Mouse (Mus musculus): ENCODE data around the gene Pde1a.

Gene Pde1a

DNA sequence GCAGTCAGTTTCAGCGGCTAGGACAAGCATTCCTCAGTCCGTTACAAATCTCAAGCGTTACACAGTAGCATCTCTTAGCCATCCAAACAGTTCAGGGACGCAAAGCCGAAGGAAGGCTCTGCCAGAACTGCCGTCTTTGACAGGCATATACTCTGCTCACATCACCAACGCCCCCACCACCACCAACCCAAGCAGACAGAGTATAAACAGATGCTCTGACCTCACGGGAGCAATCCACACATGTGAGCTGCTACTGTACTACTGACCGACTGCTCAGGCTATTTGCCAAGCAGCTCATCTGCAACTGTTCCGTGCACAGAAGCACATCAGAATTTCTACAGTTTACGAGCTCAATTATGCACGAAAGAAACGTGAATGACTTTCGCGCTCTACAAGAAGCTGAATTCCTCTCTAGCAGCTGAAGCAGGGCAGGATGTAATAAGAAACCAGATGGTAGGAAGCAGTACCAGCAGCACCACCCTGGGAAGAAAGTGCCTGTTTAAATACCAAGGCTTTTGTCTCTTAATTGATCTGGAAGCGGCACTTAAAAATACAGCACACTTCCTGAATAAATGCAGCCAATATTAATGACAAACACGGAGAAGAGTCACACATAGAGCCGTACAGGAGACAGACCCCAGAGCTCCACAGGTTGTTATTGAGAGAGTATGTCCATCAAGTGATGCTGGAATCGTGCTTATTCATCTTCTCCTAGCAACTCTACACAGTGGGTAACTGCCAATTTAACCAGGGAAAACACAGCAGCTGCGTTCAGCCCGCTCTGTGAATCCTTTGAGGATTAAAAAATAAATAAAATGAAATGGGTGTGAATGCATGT lies at the start of gene Pde1a:
Gene Pde1a (minus strand): TSS at position 598 of the 838 bp plus-strand sequence.
- no peak for DNase-seq

DNA sequence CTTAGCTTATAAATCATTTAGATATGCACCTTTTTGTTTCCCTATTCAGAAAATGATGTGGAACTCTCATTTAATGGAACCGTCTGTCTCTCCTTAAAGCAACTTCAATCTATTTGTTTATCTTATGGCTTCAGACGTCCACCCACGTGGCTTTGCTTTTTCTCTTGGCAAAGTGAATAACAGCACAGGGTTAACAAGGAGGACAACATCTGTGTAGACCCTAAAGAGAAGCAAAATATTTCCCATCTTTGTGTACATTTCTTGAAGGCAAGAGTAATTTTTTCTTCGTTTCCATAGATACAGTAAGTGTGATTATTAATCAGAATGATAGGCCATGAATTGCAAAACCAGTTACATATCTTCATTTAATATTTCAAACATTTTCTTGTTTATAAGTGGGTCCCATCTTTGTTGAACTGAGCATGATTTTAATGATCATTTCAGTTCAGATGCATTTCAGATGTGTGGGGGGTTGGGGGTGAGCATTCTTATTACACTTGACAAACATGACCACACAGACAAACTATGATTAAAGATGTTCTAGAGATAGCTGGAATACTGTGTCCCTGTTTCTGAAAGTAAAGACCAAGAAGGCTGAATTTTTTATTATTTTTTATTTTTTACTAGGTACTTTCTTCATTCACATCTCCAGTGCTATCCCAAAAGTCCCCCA lies 49.5 kb upstream of the Pde1a start:
- DNase-seq, result no peak

DNA sequence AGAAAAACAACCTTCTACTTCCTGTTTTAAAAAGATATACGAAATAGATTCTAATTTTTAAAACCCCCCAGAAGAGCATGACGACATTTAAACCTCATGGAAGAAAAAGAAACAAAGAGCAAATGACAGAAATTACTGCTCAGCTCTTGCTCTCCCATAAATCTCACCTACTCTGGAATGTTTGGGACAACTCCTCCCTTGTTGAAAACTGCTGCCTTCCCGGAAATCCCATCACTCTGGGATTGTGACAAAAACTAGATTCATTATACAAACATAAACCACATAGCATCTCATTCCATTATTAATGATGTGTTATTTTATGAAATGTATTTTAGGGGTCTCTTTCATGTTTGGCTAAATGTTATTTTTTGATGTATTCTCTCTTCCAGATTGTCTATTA lies 48.9 kb upstream of the Pde1a start:
- DNase-seq, result no peak

DNA sequence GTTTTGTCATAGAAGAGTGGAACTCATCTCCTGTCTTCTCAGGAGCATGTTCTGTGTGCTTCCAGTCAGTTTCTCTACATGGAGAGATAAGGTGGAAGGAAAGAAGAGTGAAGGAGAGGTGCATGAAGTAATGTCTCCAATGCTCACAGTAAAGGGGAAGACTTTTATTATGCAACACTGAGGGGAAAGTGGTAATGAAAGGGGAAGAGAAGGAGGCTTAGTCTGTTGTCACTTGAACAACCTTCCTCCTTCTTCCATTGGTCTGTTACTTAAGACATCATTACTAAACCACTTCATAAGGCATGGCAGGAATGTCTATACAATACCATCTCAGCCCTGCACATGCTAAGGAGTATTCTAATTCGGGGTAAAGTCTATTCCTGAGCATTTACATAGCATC lies 38.8 kb upstream of the Pde1a start:
- DNase-seq, result no peak

DNA sequence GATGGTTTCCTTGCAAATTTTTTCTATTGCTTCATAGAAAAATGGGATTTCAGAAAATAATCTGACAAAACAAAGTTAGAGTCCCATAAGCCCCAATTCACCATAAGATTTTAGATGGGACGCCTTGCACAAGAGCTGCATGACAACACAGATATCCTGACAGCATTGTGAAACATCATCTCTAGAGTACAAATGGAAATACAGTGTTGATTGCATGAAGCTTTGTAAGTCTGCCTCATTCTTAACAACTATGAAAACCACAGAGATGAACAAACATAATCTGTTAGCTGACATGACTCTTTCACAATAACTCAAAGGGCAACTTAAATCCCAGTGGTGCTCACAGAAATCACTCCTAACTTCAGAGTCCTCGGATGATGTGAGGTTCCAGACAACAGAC lies 29.5 kb upstream of the Pde1a start:
- no peak for DNase-seq

DNA sequence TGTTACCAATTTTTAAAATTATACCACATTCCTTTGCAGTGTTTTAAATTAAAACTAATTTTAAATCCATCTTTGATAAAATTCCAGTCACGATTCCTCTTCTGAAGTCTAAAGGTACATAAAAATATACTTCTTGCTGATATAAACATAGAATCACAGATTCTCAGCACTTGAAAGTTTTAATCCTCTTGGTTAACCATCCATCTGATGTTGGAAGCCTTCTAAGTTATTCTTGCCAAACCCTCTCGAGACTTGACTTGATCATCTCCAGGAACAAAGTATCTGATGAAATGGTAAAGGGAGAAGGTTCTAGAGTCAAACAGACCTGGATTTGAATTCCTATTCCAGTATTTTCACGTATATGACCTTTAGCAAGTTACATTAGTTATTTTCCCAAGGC lies 28.9 kb upstream of the Pde1a start:
- no peak for DNase-seq

DNA sequence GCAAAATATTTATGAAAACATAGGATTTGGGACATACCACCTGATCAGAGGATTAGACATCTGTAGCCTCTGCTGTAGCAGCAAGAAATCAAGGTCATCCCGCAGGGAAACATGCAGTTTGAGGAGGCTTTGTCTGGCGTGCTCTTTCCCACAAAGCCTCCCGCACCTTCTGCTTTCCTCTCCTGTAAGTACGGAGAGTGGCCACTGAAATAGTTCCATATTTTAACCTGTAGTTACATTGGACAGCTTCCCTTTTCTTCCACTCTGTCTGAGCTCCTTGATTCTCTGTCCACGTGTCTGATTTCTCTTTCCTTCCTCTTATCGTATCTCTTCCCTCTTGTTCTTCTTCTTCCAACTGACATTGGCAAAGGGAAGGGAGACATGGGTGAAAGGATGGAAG lies 20.8 kb upstream of the Pde1a start:
- DNase-seq, result no peak

DNA sequence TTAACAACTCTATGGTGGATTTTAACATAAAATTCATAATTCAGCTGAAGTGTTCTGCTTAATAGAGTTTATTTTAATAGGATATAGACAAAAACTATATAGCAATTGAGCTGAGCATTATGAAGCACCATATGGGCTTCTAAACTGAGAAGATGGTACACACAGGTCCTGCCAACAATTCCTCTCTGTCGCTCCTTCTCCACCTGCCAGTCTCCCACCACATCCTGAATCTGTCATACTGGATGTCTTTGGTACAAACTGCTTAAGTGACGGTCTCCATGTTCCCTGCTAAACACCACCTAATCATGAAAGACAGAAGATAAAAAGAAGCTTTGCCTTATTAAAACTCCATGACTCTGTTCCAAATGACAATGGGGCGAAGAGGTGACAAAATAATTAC lies 20.1 kb upstream of the Pde1a start:
- DNase-seq, result no peak

DNA sequence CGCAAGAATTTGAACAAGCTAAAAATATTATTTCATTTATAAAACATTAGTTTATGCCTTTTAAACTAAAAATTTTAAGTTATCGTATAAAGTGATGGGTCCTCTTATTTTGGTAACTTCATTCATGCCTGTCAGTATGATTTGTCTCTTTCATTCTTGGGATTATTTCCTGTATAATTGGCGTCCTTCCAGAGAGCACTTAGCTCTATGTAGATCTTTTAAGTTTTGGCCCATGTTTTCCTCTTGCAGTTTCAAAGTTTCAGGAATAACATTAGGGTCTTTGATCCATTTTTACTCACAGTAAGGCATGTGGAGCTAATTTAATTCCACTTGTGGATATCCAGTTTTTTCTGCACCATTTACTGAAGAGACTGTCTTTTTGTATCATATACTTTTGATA lies 5.8 kb upstream of the Pde1a start:
- no peak for DNase-seq

DNA sequence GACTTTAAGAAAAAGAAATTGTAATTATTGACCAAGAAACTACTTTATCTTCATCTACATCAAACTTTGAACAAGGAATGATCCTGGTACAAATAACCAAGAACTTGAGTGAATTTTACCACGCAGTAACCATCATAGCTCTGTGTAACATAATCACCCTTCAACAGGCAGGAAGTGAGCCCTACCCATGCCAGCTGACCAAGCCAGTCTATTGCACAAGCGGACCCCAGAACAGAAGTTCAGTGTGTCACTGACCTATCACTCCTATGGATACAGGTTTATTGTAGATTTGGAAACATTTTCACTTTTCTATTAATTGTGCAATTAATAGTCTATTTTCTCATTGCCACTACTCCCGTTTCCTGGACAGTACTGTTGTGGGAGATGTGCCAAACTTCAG lies 3.4 kb upstream of the Pde1a start:
- no peak for DNase-seq

DNA sequence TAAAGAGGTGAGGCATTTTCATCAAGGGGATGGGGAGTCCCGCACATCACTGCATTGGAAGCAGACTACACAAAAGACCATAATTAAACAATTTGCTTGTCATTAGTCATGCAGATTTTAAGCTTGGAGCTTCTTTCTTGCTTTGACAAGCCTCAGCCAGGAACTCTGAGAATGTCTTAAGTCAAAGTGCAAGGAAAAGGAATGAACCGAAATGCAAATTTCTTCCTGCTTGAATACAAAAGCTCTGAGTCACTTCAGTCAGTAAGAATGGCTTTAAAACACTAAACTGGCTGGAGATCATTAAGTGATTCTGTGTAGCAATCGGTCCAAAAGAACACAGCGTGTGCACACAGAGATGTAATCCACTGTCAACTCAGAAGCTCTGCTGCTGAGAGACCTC lies 2.6 kb downstream of the Pde1a start:
- no peak for DNase-seq

DNA sequence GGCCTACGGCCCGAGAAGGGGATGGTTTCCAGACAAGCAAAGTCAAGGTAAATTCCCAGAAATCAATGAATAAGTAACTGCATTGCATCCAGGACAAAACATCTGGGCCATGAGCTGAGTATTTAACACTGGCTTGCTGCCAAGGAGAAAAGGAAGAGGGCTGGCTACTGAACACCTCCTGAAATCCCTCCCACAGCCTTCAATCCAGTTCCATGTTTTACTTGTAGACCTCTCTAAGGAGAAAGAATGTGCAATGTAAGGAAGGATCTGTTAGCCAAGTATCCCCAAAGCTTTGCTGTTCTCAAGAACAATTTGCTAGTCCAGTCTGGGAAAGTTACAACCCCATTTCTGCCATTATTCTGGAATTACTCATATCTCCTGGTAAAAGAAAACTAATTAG lies 42.4 kb downstream of the Pde1a start:
- no peak for DNase-seq

DNA sequence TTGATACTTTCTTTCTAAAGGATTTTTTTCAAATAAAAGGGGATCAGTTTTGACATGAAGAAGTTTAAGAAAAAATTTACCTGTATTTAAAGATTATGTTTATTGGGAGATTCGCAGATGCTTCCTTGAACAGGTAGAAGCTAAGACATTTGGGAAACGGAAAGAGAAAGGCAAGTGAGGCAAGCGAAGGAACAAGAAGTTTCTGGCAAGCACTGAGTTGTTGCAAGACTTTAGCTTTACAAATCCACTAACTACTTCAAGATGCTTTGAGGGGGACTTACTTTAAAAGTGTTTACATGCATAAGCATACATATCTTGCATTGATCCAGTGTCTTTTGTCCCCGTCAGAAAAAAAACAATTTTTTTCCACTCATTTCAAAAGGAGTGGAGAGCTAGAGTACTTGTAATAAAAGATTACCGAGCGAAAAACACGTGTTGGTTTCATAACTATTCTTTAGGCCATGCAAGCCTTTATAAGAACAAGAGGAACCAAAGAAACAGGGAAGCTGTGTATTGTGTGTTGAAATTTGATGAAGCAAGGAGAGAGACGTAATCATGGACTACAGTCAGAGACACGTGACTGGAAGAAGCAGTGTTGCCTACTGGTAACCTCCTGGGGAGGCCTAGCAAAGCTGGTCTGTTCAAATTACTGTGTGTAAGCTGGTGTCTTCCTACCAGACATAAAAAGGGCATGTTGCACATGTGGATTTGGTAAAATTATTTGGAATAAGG lies 49.0 kb downstream of the Pde1a start:
- no peak for DNase-seq

DNA sequence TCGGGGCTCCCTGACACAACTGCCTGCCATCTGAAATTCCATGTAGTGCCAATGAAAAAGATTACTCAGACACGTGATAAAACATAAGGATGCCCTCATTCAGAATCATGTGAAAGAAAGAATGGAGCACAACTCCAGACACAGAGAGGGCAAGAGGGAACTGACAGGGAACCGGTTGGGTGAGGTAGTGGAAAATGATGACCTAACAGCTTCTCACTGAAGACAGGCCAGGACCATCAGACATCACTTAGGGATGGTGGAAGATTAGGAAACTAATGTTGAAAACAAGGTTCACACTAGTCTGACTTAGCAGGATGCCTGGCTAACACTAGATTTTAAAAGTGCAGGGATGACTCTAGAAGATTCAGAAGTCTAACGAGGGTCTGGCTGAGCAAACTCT lies 49.6 kb downstream of the Pde1a start:
- no peak for DNase-seq

DNA sequence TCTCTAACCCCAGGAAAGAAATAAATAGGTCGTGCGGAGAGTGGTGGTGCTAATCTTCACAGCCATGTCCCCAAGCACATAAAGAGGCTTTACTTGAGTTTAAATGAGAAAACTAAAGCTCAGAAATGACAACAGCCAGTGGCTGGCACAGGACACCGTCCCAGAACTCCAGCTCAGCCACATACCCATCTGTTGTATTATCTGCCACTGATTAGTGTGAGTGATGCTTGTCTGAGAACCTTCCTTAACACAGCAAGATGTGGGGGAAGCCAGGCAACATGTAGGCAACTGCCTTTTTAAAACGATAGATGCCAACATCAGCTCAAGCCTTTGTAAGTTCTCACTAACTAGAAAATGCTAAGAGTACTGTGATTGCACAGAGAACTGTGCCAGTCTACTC lies 52.9 kb downstream of the Pde1a start:
- DNase-seq, result no peak

DNA sequence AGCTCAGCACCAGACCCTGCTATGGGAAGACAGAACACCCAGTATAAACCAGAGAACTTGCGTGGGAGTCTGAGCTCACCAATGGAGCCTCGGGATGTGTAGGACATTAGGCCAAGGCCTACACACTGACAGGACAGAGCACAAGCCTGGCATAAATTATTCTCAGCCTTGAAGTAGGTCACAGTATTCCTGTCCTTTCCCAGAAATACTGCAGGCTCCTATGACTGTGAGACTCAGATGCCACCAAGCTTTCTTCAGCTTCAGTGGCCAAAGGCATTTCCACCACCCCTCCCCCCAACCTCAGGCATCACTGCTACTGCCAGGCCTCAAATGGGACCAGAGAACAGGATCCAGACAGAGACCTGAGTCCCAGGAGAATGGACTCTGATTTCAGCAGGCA lies 54.7 kb downstream of the Pde1a start:
- DNase-seq, result no peak

DNA sequence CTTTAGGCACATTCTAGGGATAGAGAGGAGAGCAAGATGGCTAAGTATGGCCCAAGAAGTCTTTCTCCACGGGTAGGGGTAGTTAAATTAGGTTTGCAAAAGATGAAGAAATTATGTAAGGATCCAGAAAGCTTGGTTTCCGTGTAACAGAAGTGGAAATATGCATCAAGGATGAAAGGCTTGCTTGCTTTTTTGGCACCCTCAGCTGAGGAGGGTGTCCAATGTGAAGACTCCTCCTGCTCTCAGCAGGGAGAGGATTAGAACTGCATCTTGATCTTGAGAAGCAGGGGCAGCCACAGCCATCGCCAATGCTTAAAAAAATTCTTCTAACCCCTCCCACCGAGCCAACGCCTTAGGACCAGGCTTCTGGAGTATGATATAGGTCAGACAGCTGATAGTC lies 55.2 kb downstream of the Pde1a start:
- DNase-seq, result no peak

DNA sequence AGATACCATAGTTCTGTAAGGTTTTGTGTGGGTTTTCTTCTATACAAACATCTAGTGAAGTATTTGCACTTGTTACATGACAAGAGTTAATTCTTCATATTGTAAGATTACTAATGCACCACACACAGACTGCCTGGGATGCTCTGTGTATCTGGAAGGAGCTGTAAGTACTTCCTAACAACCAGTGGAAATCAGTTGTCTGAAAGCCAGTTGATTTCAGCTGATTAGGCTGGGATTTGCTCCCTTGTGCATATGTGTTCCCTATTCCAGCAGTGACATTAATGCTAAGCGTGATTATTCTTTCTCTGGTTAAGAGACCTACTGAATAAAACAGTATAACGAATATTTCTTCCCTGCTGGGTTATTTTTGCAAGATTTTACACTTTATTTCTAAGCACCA lies 55.8 kb downstream of the Pde1a start:
- no peak for DNase-seq

DNA sequence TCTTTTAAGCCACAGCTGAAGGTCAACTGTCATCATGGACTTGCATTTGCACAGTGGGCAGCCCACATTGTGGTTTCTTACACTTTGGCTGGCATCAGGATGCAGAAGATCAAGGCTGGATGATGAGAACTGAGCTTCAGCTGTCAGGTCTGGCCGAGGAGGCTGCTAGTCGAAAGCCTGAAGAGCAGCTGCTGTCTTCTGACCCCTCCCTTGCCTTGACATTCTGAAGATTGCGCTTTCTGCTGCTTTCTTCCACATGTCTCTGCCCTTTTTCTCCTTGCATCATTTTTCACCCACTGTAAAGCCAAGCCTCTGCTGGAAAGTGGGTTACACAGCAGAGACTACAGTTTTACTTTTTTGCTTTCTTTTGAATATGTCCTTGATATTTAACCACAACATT lies 59.5 kb downstream of the Pde1a start:
- DNase-seq, result no peak

DNA sequence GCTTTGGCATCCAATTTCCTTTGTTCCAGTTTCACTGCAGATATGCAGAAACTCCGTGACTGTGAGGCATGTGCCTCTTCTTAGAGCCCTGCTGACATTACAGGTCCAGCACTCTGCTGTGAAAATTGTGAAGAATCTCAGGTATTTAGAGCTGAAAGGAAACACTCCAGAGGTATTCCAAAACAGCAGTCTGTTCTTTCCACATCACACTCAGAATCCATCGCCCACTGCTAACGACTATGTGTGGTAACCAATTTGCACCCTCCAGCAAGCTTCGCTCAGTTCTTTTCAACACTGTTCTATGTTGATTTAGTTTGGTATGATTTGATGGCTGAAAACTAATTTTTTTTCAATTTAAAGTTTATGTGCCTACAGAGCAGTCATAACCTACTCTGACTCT lies 62.8 kb downstream of the Pde1a start:
- DNase-seq, result no peak

DNA sequence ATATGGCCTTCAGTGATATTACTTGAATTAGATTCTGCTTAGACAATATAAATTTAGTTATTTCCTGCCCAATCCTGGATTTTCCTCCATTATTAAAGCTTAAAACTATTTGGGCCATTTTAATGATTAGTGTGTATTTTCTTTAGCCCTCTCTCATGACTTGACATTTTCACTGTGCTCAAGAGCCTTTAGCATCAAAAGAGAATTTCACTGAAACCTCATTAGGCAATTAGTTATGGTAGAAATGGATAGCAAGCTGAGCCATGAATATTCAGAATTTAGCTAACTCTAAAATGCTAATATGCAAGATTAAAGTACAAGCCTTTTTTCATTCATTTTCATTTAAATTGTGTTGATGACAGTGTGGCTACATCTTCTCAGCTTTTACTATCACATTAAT lies 73.2 kb downstream of the Pde1a start:
- no peak for DNase-seq

DNA sequence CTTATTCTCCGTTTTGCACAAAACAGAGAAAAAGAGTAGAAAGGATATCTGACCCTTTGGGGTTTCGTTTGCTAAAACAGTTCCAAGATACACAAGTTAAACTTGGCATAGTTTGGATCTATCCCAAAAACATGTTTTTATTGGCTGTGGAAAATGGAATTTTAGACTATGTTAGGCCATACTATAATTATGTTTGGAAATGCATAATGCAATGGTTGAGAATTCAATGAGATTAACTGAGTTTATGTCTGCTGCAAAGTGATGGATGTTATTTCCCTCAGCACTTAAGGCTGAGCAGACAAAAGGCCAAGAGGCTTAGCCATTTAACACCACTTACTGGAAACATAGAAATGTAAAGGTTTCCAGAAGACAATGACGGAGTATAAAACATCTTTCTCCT lies 75.2 kb downstream of the Pde1a start:
- no peak for DNase-seq

DNA sequence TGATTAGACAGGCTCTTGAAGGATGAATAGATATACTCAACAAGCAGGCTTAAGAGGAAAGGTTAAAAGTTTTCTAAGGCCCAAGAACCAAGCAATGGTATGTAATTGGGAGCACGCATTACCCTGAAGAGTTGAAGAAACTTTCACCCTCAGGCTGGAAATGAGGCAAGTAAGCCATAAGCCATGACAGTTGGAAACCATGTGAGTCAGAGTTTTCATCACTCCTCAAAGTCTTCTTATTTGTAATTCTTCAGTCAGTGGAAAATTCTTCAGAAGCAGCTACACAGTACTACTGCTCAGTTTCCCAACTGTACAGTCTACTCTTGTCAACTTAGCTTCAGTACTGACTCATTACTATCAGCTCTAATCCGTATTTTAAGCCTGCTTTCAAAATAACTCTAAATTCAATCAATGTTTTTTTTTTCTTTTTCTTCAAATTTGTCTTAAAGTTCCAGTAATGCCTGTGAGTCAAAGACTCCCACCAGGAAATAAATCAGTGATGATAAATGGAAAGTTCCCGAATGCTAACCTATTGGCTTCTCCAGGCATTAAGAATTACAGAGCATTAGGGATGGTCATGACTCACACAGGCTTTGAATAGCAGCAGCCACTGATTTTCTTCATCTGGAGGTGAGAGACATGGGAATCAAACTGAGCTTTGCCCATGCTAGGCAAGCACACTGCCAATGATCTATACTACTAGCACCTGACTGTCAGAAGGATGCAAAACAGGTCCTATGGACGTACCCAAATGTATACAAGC lies 82.3 kb downstream of the Pde1a start:
- DNase-seq, result no peak

Measured in cerebellum, adult 11-12 months (tissue).